Mouse (Mus musculus): ENCODE measurements at regions not wholly inside any gene's neighbourhood (a gene's known extent, or its start where the extent isn't known, plus 50 kb on each side); places are given as distances from the start of the nearest gene placed in this dataset.
"Not testable (repeated sequence)": the region's sequence is repeated elsewhere in the genome, so short reads cannot be mapped to it uniquely, and the experiment has no call there.

DNA sequence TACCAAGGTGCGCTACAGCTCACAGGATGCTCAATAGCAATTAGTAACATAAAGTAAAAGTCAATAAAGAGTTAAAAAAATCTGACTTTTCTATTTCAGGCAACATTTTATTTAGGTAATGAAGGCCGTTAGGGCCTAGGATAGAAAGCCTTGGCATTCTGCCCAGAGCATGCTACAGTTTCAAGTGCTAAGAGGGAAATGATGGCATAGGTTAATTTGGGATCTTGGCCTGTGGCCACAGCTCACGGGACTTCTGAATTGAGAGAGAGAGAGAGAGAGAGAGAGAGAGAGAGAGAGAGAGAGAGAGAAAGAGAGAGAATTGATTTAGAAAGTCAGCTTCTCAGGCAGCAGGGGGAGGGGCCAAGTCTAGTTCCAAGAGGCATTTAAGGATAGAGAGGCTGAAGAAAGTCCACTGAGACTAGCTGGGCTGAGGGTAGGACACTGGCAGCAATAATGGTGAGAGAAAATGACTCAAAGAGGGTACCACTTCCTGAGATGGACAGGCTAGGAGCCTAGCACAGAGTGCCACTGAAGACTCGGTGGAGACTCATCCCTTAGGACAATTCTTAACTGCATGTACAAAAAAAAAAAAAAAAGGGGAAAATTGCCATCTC lies 52.6 kb upstream of the Klf14 start:
- no peak for DNase-seq (ENCODE audit: low read depth, low spot score)

GRCm38 (mm10) chr6:31016566-31016965 lies 57.7 kb upstream of the Klf14 start:
- DNase-seq (ENCODE audit: low read depth, low spot score), result no peak

DNA sequence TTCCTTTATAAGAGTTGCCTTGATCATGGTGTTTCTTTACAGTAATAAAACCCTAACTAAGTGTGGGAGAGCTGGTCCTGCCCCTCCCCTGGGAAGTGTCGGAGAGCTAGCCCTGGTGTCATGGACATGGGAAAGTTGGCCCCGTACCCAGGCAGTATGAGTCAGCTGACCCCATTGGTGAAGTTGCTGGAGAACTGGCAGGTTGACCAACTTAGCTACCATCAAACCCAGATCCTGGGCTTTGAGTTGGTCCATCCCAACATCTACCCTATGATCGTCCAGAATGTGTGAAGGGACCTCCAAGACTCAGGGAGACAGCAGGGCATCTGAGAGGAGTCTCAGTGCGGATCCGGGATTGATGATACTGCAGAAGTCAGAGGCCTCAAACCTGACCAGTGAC lies 62.9 kb upstream of the Klf14 start:
- DNase-seq (ENCODE audit: low read depth, low spot score), result no peak

- DNase-seq (ENCODE audit: low read depth, low spot score), result no peak
Observed at GRCm38 (mm10) chr6:31029777-31030176, 70.9 kb upstream of the Klf14 start.

DNA sequence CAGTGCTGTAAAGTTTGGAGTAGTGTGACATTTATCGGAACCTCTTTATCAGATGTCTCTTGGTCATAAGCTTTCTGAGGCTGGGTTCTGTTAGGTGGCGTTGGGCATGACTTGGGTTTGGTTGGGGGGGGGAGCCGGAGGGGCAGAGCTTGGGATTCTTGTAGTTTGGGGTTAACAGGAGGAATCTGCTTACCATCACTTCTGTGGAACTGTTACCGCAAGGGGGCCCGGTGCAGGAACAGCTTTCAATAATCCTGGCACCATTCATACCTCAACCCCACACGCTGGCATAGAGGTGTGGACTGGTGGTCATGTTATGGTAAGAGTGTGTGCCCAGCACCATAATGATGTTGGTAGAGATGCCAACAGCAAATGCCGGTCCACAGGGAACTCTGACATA lies 72.1 kb upstream of the Klf14 start:
- no peak for DNase-seq (ENCODE audit: low read depth, low spot score)

DNA sequence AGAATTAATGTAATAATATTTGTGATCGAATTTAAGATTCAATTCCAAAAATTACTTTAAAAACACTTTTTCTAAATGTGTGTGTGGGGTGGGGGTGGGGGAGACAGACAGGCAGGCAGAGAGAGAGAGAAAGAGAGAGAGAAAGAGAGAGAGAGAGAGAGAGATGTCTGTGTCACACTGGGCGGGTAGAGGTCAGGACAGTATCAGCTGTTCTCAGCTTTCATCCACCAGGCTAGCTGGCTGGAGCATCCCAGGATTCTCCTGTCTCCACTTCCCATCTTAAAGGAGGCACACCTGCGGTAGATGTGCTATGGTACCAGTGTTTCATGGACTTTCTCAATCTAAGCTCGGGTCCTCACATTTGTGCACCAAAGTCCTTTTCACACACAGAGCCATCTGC lies 73.3 kb upstream of the Klf14 start:
- DNase-seq (ENCODE audit: low read depth, low spot score), result no peak

DNA sequence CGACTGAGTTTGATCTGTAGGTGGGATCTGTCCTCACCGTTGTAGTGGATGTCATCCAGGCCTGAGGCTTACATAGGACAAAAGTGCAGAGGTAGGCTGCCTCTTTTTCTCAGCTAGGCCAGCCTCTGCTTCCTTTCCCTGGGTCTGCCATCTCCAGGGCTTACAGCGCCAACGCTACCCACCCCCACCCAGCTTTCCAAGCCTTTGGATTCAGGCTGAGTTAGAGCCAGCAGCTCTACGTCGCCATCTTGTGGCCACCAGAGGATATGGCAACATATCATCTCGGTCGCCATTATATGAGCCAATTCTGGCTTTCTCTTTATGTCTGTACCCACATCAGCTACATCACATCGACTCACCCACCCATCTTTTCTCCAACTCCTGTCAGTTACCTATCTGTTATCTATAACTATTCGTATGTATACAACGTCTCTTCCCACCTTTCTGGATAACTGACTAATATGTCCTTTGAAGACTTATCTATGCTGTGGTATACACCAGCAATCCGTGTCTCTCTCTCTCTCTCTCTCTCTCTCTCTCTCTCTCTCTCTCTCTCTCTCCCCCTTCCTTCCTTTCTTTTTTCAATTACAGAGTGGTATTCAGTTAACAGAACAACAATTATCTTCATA lies 74.2 kb upstream of the Klf14 start:
- peak; percentile 43 for DNase-seq (ENCODE audit: low read depth, low spot score)

DNA sequence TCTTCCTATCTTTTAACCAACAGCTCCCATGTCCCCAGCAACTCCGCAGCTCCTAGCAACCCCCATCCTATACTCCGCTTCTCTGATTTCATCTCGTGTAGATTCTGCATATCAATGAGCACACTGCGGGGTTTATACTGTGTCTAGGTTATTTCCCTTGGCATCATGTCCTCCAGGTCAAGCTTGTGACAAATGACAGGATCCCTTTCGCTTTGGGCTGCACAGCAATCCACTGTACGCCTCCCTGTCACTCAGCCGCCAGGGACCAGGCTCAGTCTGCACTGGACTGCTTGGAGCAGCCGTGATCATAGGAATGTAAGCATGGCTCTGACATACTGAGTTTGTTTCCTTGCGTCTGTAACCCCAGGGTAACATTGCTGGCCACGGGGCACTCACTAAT lies 75.9 kb upstream of the Klf14 start:
- DNase-seq (ENCODE audit: low read depth, low spot score), result no peak

- no peak for DNase-seq (ENCODE audit: low read depth, low spot score)
Observed at GRCm38 (mm10) chr6:31037801-31038395, 79.0 kb upstream of the Klf14 start.

DNA sequence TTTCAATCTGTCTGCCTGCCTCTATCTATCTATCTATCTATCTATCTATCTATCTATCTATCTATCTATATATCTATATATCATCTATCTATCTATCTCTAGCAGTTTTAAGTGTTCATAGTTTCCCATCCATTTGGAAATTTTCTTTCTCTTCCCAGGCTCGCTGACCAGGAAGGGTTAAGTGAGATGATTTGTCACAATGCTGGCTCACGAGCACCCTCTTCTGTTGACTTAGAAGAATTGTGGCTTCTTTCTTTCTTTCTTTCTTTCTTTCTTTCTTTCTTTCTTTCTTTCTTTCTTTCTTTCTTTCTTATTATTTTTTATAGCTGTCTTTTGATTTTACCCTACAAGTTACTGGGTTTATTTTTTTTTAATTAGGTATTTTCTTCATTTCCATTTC lies 79.6 kb upstream of the Klf14 start:
- not testable (repeated sequence) for DNase-seq (ENCODE audit: low read depth, low spot score)

DNA sequence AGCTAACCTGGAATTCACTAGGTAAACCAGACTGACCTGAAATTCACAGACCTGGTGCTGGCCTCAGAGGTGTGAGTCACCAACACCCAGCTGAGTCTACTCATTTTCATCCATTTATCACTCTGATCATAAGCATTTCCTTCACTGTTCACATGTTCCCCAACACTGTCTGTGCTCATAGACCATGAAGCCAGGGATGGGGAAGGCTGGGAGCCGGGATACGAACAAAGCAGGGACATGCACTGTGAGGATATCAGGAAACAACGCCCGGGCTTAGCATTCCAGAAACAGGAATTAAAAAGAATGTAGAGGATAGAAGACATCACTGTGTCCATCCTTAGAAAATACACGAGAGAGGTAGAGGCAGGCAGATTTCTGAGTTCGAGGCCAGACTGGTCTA lies 80.6 kb upstream of the Klf14 start:
- no peak for DNase-seq (ENCODE audit: low read depth, low spot score)

- no peak for DNase-seq (ENCODE audit: low read depth, low spot score)
Observed at GRCm38 (mm10) chr6:31040783-31041182, 81.9 kb upstream of the Klf14 start.

GRCm38 (mm10) chr6:31043368-31043767 lies 84.5 kb upstream of the Klf14 start:
- DNase-seq (ENCODE audit: low read depth, low spot score), result no peak

DNA sequence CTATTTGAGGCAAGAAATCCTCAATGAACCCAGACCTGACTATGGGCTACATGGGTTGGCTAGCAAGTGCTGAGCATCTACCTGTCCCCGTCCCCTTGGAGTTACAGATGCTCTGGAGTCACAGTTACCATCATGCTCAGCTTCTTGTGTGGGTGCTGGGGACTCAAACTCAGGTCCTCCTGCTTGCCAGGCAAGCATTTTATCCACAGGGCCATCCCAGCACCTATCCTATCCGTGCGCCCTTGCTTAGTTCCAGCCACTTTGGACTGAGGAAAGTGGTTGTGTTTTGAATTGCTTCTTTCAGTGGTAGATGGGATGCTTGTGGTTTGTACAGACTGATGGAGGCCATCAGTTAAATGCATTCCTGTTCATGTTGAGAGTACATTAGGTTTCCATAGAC lies 85.0 kb upstream of the Klf14 start:
- no peak for DNase-seq (ENCODE audit: low read depth, low spot score)

DNA sequence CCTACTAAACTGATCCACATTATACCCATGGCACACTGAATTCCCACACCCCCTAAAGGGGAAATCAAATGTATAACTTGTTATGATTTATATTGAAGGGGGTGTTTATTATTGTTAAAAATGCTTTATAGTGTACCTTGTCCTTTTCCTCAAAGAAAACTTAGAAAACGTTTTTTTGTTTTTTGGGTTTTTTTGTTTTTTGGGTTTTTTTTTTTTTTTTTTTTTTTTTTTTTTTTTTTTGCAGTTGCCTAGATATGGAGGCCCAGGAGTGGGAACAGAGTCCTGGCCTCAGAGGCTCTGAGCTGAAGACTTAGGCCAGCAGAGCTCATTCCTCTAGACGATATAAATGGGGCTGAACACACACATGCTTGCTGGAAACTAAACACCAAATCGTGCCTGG lies 87.3 kb upstream of the Klf14 start:
- DNase-seq (ENCODE audit: low read depth, low spot score), result no peak

GRCm38 (mm10) chr6:31048920-31049576 lies 90.2 kb upstream of the Klf14 start:
- DNase-seq (ENCODE audit: low read depth, low spot score), result no peak

GRCm38 (mm10) chr6:31050831-31051230 lies 92.0 kb upstream of the Klf14 start:
- DNase-seq (ENCODE audit: low read depth, low spot score), result no peak

- no peak for DNase-seq (ENCODE audit: low read depth, low spot score)
Observed at GRCm38 (mm10) chr6:31051771-31052170, 92.9 kb upstream of the Klf14 start.

GRCm38 (mm10) chr6:31053003-31053402 lies 94.1 kb upstream of the Klf14 start:
- no peak for DNase-seq (ENCODE audit: low read depth, low spot score)

DNA sequence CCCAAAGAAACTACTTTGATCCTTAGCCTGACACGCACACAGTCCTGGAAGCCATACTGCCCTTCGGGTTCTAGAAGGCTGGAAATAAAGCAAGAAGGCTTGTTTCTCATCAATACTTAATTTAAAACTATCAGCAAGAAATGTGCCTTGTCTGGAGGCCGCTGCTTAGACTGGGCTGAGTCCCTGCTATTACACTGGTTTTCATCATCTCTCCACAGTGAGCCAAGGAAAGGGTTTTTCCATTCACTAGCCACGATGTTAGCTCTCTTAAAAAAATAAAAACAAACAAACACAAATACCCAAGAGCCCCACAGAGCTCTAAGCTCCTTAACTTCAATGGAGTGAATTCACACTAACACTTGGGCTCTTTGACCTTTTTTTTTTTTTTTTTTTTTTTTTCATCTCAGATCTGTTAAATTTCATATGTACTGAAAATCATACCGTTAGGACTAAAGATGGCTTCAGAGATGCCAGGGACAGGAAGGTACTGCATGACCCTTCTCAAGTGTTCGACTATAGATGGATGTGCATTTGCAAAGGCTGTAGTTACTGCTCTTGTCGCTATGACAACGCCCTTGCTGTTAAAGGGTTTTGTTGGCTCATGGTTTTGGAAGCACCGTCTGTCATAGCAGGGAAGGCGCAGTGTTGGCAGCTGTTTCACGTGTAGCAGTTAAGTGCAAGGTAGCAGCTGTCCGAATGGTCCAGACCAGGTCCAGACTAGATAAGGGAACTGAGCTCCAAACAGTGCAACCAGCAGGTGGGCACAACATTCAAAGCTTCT lies 98.1 kb upstream of the Klf14 start:
- DNase-seq (ENCODE audit: low read depth, low spot score), result no peak

DNA sequence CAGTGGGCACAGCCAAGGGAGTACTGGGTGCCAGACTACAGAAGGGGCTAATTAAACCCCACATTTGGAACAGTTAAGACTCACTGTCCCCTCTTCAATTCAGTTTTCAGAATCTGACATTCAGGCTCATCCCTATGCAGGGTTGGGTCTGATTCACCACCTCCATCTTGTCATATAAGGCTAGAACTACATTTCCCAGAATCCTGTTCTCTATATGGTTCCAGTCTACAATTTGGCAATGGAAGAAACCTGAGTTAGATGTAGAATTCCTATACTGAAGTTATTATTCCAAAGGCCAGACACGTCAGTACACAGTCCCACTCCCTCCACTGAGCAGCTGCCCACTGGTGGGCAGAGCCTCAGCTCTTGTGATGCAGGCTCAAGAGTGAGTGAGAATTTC lies 99.4 kb upstream of the Klf14 start:
- no peak for DNase-seq (ENCODE audit: low read depth, low spot score)

- DNase-seq (ENCODE audit: low read depth, low spot score), result no peak
Observed at GRCm38 (mm10) chr6:31058961-31059360, 100.1 kb upstream of the Klf14 start.
